Mouse (Mus musculus) adrenal gland, postnatal 14 days (tissue): Measurements from ENCODE around the gene Hdac8. TPM values are rescaled to one million over a fixed set of nuclear protein-coding genes. Genes with fewer than 3 reads are reported as not detected.

Experiments
- microRNA-seq, 2 experiments: library from miRNA; unstranded; fragments of <30 nt; microRNA quantifications; one replicate each; pipeline ENCODE4 v1.2.0; 2021
- total RNA-seq: library from RNA; stranded (reverse); gene quantifications from 2 replicates; pipeline ENCODE4 v1.2.3, GENCODE M21; 2021

The Hdac8 gene
- total RNA-seq, 1 experiment from 2014 or later = 8.7 TPM

Small RNAs within 50 kb of the gene (microRNA-seq; reads per million reads assigned to microRNA genes)
- gene Gm26318 = 0 reads per million in 2 experiments

Other genes with a start within 250 kb of the Hdac8 start
- gene Phka1, start 138.9 kb upstream of the Hdac8 start, total RNA-seq = 12.0 and 13.0 TPM in 2 replicates
- gene Gm3880, start 181.6 kb upstream of the Hdac8 start, total RNA-seq = not detected in 2 replicates
- not detected in 2 replicates for gene Gm9112, start 202.3 kb upstream of the Hdac8 start, total RNA-seq
- not detected in 2 replicates for gene Dmrtc1b, start 202.5 kb upstream of the Hdac8 start, total RNA-seq